Mouse (Mus musculus) C2C12 (cell line): Measurements from ENCODE around the gene Dnal1.

Experiments used
- CEBPB ChIP-seq: IDR thresholded peaks from one replicate; pipeline ENCODE4 v1.6.1; 2011; ENCODE audit warnings: low read depth, mild to moderate bottlenecking, control low read depth, moderate library complexity
- CTCF ChIP-seq: IDR thresholded peaks from one replicate; pipeline ENCODE4 v1.5.1; 2011; ENCODE audit not compliant: control insufficient read depth, insufficient read depth, insufficient read length
- MAX ChIP-seq: IDR thresholded peaks from one replicate; pipeline ENCODE4 v1.6.1; 2011; ENCODE audit warnings: mild to moderate bottlenecking, control low read depth
- MYOD1 ChIP-seq: IDR thresholded peaks from one replicate; pipeline ENCODE4 v1.6.1; 2011; ENCODE audit warnings: low read depth; ENCODE audit not compliant: control insufficient read depth, insufficient read length
- MYOG ChIP-seq: IDR thresholded peaks from one replicate; pipeline ENCODE4 v1.6.1; 2011; ENCODE audit not compliant: control insufficient read depth, insufficient read length; ENCODE audit errors: extremely low read depth
- USF1 ChIP-seq: IDR thresholded peaks from one replicate; pipeline ENCODE4 v1.6.1; 2011; ENCODE audit warnings: low read depth, mild to moderate bottlenecking, control low read depth, moderate library complexity

GRCm38 (mm10) chr12:84187752-84188601 lies 73.8 kb downstream of the Dnal1 start:
- TF ChIP-seq USF1 (no peak), CTCF (no peak), MAX (no peak), CEBPB (no peak), MYOG (no peak), MYOD1 (no peak)
